Mouse (Mus musculus) WW6 (cell line): ENCODE data around the gene Rubcn.

ENCODE experiments used
- DNase-seq: peaks from one replicate; pipeline ENCODE4 v3.0.0-alpha.2; 2013; ENCODE audit warnings: low read depth, low spot score

The Rubcn gene

DNA sequence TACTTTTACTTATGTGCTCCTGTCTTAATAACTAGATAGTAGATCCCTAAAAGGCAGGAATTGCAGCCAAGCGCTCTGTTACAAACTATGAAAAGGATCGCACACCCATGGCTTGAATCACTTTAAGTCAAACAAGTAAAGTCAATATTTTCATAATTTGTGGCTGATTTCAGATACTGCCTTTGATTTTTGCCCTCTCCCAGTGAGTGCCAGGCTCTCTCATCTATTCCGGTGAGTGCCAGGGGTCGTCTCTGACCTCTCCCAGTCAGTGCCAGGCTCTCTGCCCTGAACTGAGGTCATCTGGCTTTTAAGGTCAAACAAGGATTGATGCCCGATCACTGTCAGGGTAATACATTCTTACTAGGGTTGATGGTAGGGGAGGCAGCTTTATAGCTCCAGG, 59.1 kb downstream of the Rubcn start:
- no peak for DNase-seq

- DNase-seq = no peak
Observed at GRCm38 (mm10) chr16:32818036-32818435, 59.5 kb downstream of the Rubcn start.

- no peak for DNase-seq
Observed at GRCm38 (mm10) chr16:32815160-32815605, 62.4 kb downstream of the Rubcn start.

- no peak for DNase-seq
Observed at GRCm38 (mm10) chr16:32814539-32814938, 63.0 kb downstream of the Rubcn start.

DNA sequence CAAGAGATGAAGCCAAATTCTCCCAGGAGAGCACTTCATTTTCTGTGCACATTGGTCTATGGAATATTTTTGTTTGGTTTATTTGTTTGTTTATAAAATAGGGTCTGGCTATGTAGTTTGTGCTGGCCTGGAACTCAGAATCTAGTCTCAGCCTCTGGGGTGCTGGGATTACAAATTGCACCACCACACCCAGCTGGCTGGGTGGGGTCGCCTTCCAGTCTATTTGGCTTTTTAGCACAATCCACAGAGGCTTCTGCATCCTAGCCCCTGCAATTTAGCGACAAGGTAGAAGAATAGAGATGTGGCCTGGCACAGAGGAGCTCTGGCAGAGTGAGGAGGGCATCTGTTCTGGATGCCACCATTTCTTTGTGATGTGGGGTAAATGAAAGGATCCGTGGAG, 63.8 kb downstream of the Rubcn start:
- no peak for DNase-seq

DNA sequence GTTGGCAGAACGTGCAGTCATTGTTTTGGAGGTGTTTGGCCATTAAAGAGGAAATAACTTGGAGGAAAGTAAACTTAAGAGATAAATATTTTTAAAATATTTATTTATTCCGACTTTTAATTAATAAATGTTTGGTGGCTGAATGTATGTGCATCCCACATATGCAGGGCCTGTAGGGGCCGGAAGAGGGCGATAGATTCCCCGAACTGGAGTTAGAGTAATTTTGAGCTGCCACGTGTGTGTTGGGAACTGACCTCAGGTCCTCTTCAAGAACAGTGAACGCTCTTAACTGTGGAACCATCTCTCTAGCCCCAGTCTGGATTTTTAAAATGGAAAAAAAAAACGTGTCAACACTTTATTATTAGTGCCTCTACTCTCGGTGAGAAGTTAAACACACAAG, 64.2 kb downstream of the Rubcn start:
- DNase-seq = no peak

GRCm38 (mm10) chr16:32812888-32813361, 64.6 kb downstream of the Rubcn start:
- DNase-seq = peak; percentile 70

DNA sequence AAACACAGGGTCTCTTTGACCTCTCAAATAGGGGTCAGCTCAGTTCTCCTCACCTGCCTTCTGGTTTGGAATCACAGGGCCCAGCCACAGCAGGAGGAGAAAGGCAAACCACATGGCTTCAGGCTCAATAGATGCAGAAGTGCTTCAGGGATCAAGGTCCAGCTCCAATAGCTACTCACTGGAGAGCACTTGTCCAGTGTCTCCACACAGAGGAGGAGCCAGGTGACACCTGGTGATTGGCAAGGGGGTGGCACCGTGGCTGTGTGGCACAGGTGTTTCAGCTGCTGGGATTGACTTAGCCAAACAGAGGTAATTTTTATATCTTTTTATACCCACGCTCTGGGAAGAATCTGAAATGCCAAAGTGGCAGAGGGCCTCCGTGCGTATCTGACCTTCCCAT, 67.2 kb downstream of the Rubcn start, which contains the start of gene Smbd1:
Gene Smbd1, minus strand, starts transcription at position 157 of the 400 bp plus-strand sequence.
- no peak for DNase-seq

- DNase-seq = no peak
Observed at GRCm38 (mm10) chr16:32807408-32808185, 70.0 kb downstream of the Rubcn start.

DNA sequence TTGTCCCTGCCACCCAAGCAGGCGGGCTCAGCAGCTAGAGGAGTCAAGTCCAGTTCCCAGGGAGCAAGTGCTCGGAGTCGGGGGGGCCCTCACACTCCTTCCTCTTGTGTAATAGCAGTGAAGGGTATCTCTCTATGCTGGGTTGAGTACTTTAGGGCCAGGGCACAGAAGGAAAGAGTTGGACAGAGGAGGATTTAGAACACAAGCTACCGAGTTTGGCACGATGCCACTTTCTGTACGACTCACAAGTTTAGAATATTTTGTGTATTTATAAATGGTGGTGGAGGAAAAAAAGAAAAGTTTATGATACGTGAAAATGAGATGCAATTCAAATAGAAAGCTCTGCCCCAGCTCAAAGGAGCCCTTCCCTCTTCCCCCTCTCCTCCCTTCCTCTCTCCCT, 72.4 kb downstream of the Rubcn start:
- DNase-seq = no peak

GRCm38 (mm10) chr16:32803901-32804300, 73.7 kb downstream of the Rubcn start:
- DNase-seq = no peak

DNA sequence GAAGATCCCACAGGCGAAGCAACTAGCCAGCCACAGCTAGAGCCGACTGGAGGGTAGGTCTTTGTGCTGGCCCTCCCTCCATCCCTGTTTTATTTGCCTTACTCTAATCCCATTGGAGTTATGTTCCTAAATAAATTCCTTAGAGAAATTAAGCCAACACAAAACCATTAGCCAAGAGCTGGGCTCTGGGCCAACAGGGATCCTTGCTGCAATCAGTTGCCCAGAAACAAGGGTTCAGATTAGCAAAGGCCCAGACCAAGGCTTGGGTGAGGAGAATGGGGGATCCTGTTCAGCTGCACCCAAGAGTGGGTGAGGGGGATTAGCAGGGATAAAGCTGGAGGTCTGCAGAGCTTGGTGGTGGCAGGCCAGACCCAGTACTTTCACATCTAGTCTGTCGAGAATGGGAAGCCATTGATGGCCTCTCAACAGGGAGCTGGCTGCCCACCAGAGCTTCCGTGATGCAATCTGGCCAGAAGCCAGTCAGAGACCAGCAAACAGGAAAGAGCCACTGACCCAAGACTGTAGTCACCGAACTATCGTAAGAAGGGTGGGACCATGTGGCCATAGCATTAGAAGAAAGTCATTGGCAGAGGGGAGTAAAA, 74.2 kb downstream of the Rubcn start:
- no peak for DNase-seq

DNA sequence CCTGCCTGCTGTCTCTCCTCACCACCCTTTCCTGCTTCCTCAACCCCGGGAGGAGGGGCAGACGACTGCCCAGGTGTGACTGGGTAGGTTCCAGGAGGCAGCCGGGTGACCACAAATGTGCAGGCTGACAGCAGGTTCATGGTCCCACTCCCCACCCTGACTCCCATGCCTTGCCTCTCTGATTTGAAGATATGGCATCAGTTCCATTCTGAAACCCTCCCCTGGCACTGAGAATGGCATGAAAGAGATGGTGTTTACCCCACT, 80.2 kb downstream of the Rubcn start, which contains the start of gene Muc20:
Gene Muc20, minus strand, starts transcription at position 10 of the 264 bp plus-strand sequence.
- DNase-seq = no peak

- no peak for DNase-seq
Observed at GRCm38 (mm10) chr16:32796676-32797425, 80.7 kb downstream of the Rubcn start.

DNA sequence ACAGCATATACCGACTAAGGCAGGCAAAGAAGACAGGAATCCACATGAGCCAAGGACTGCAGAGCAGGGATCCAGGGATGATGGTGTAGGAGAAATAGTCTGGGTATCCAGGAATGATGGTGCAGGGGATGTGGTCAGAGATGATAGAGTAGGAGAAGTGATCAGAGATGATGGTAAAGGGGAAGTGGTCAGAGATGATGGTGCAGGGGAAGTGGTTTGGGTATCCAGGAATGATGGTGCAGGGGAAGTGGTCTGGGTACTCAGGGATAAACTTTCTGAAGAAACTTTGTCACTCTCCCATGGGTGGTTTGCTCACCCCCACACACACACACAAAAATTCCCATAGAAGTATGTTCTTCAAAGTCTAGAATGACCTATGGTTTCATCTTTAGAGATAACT, 82.4 kb downstream of the Rubcn start:
- no peak for DNase-seq

DNA sequence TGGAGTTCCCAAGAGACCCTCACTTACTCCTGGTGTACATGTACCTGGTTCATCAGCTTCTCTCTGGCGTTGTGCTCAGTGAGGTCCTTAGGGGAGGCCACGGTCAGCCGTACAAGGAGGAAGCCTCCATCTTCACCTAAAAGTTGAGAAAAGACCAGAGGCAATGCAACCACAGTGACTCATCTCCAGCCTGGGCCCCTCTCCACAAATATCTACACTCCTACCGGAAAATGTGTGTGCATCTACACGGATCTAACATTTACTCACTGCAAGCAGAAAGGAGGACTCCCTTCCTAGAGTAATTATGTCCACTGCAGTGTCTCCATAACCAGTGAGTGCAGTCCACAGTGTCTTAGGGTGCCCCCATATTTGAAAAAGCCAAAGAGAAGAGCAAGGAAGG, 87.5 kb downstream of the Rubcn start:
- no peak for DNase-seq

GRCm38 (mm10) chr16:32784840-32785239, 92.7 kb downstream of the Rubcn start:
- no peak for DNase-seq

DNA sequence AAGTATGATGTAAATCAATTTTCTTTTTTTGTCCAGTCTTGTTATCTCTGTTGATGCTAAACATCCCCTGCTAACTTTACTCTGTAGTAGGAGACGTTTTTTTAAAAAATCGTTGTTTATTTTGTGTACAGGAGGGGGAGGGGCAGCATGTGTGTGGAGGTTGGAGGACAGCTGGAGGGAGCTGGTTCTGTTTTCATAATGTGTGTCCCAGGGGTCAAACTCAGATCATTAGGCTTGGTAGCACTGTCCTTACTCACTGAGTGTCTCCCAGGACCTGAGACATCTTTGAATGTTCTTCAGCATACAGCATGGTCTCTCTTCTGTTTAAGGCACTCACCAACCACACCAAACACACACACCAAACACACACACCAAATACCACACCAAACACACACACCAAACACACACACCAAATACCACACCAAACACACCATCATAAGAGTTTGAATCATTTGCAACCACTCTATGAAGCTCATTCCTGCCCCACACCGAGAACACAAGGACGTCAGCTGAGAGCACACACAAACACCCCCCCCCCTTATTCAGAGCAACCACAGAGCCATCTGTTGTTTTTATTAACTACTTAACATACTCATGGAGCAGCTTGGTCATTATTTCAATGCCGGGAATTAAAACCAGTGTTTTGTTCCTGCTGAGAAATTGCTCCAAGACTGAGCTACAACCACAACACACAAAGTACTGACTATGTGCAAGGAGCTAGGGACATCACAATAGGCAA, 94.1 kb downstream of the Rubcn start:
- no peak for DNase-seq

DNA sequence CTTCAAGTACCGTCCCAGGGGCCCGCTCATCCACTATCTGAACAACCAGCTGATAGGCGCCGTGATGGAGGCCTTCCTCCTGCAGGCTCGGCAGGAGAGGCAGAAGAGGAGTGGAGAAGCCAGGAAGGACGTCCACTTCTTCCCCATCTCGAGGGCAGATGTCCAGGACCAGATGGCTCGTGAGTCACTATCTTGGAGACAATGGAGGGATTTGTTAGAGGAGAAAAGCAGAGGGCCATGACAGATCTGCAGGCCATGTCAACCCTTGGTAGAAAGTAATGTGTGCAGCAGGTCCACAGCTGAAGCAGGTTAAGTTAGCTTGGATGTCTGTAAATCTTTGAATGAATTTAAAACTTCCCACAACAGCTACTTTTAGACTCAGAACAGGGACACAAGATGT, 98.6 kb downstream of the Rubcn start:
- DNase-seq = no peak

GRCm38 (mm10) chr16:32776676-32777075, 100.9 kb downstream of the Rubcn start:
- DNase-seq = no peak
